Mouse (Mus musculus) kidney, postnatal 0 days (tissue): Measurements from ENCODE around the gene Krtap4-9. TPM values are rescaled to one million over a fixed set of nuclear protein-coding genes. Genes with fewer than 3 reads are reported as not detected.
"Not testable (repeated sequence)": the region's sequence is repeated elsewhere in the genome, so short reads cannot be mapped to it uniquely, and the experiment has no call there.

Experiments used
- ATAC-seq: fragments of 200-750 bp; cut with Nextera tagmentation; replicated peaks from 2 replicates; pipeline ENCODE4 v1.8.0; 2017; ENCODE audit warnings: low read depth, moderate number of reproducible peaks, moderate TSS enrichment, moderate library complexity; ENCODE audit not compliant: low FRiP score
- DNase-seq: peaks from one replicate; pipeline ENCODE4 v3.0.0-alpha.2; 2016; ENCODE audit warnings: low spot score
- H3K27ac ChIP-seq: fragments of 300-500 bp; sonication (generic); 2 replicates; pipeline ENCODE4 v1.5.1; 2014; ENCODE audit warnings: mild to moderate bottlenecking
- H3K27me3 ChIP-seq: fragments of 300-500 bp; sonication (generic); 2 replicates; pipeline ENCODE4 v1.6.1; 2014; ENCODE audit warnings: low read length, mixed read lengths; ENCODE audit not compliant: insufficient read depth
- H3K36me3 ChIP-seq: fragments of 300-500 bp; sonication (generic); 2 replicates; pipeline ENCODE4 v1.6.1; 2014; ENCODE audit warnings: low read length, mixed read lengths; ENCODE audit not compliant: insufficient read depth
- H3K4me1 ChIP-seq: fragments of 300-500 bp; sonication (generic); replicated peaks from 2 replicates; pipeline ENCODE4 v1.6.1; 2014; ENCODE audit warnings: antibody characterized with exemption, low read length, mixed read lengths; ENCODE audit not compliant: insufficient read depth
- H3K4me2 ChIP-seq: fragments of 300-500 bp; sonication (generic); 2 replicates; pipeline ENCODE4 v1.6.1; 2014; ENCODE audit warnings: mild to moderate bottlenecking, low read length, moderate library complexity, mixed read lengths
- H3K4me3 ChIP-seq: fragments of 300-500 bp; sonication (generic); replicated peaks from 2 replicates; pipeline ENCODE4 v1.5.1; 2014; ENCODE audit warnings: low read depth, low read length
- H3K9ac ChIP-seq: fragments of 300-500 bp; sonication (generic); 2 replicates; pipeline ENCODE4 v1.6.1; 2014; ENCODE audit warnings: low read depth, low read length
- H3K9me3 ChIP-seq: fragments of 300-500 bp; sonication (generic); replicated peaks from 2 replicates; pipeline ENCODE4 v1.6.1; 2016; ENCODE audit warnings: low read length, inconsistent platforms, mixed read lengths
- CTCF ChIP-seq: IDR thresholded peaks from 2 replicates; pipeline ENCODE4 v1.5.1; 2016; ENCODE audit warnings: antibody characterized with exemption, low read depth, mild to moderate bottlenecking, moderate library complexity
- WGBS: fragments of 180-500 bp; shearing (Covaris S2); extraction: QIAGEN DNeasy Blood & Tissue Kit; methylation state at CpG from one replicate; pipeline ENCODE4 v1.1.7; 2014; 5-methylcytosine and 5-hydroxymethylcytosine counted together
- polyA plus RNA-seq: library from polyadenylated mRNA; unstranded; fragments of >200 nt; fragmentation: Nextera tagmentation; extraction: Ambion mirVana; gene quantifications from 2 replicates; pipeline ENCODE4 v1.2.1, GENCODE M21; 2015

Krtap4-9 gene
- polyA plus RNA-seq, 1 experiment from 2014 or later, result not detected

GRCm38 (mm10) chr11:99793367-99793766 is 8.4 kb downstream of the Krtap4-9 start, which contains the start of gene Gm11596:
TSS of gene Gm11596 (minus strand) at chr11:99793467.
- WGBS, result 69% methylated on average over 2 of the region's 2 CpGs

GRCm38 (mm10) chr11:99798832-99799231 is 13.8 kb downstream of the Krtap4-9 start, which contains the start of gene Gm11569:
TSS of gene Gm11569 (minus strand) at chr11:99798932.
- WGBS, result no CpG with 5 or more reads among the region's 1 CpGs
- ATAC-seq, result not testable (repeated sequence)

More at GRCm38 (mm10) chr11:99793367-99793766, 8.4 kb downstream of the Krtap4-9 start, which contains the start of gene Gm11596:
- no peak for TF ChIP-seq CTCF
- H3K9ac ChIP-seq, result no peak within 1 kb of the TSS
- H3K4me1 ChIP-seq, result no peaks in the 10 kb centered on the region
- H3K36me3 ChIP-seq, result no peaks in the 10 kb centered on the region
- no peaks in the 10 kb centered on the region for H3K9me3 ChIP-seq
- DNase-seq (no peak), ATAC-seq (no peak)
- H3K4me3 ChIP-seq, result no peak within 1 kb of the TSS
- no peak within 1 kb of the TSS for H3K27ac ChIP-seq
- H3K27me3 ChIP-seq, result no peaks in the 10 kb centered on the region
- H3K4me2 ChIP-seq, result no peak within 1 kb of the TSS

DNA sequence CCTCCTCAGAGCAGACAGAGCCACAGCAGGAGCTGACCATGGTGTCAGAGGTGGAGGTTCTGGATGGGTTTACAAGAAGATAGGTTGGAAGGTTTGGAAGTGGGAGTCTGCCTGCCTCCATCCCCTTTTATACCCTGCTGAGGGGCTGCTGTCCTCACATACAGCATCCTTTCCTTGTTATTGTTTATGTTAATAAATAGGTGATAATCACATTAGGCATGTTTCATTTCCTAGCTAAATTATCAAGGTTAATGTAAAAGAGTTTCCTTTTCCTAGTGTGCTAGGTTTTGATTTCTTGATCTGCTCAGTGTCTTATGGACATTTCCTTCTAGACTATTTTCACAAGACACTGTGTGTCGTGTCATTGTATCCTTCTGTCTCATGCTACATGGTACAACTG is 19.3 kb downstream of the Krtap4-9 start, which contains the start of gene Gm11554:
Gene Gm11554 (minus strand): TSS at position 101 of the 400 bp plus-strand sequence.
- not testable (repeated sequence) for DNase-seq, H3K4me2 ChIP-seq, H3K4me3 ChIP-seq

More at GRCm38 (mm10) chr11:99798832-99799231, 13.8 kb downstream of the Krtap4-9 start, which contains the start of gene Gm11569:
- not testable (repeated sequence) for H3K4me1 ChIP-seq, H3K27ac ChIP-seq, H3K9me3 ChIP-seq, H3K4me3 ChIP-seq, H3K36me3 ChIP-seq, H3K9ac ChIP-seq, H3K27me3 ChIP-seq, DNase-seq, H3K4me2 ChIP-seq

GRCm38 (mm10) chr11:99809792-99810191 is 24.8 kb downstream of the Krtap4-9 start, which contains the start of gene Krtap4-13:
TSS of gene Krtap4-13 (minus strand) at chr11:99809892.
- not testable (repeated sequence) for H3K9me3 ChIP-seq, H3K27me3 ChIP-seq, H3K4me2 ChIP-seq, H3K27ac ChIP-seq, H3K36me3 ChIP-seq, H3K9ac ChIP-seq, H3K4me1 ChIP-seq, ATAC-seq, DNase-seq, H3K4me3 ChIP-seq

More for the DNA sequence above, 19.3 kb downstream of the Krtap4-9 start, which contains the start of gene Gm11554:
- not testable (repeated sequence) for H3K9me3 ChIP-seq, ATAC-seq, H3K27me3 ChIP-seq, H3K36me3 ChIP-seq, H3K27ac ChIP-seq, H3K4me1 ChIP-seq, H3K9ac ChIP-seq
- no CpG with 5 or more reads among the region's 1 CpGs for WGBS

- not testable (repeated sequence) for H3K4me2 ChIP-seq, ATAC-seq, H3K27me3 ChIP-seq, H3K9me3 ChIP-seq, H3K36me3 ChIP-seq, H3K9ac ChIP-seq, H3K4me1 ChIP-seq, H3K27ac ChIP-seq, H3K4me3 ChIP-seq, DNase-seq
- 82% methylated on average over 2 of the region's 2 CpGs for WGBS
Measured at GRCm38 (mm10) chr11:99815566-99815965, 30.6 kb downstream of the Krtap4-9 start, which contains the start of gene Gm11564. TSS of gene Gm11564 (minus strand) at chr11:99815666.

Other genes starting within 250 kb of the Krtap4-9 start
- not detected in 2 replicates for gene Krt40, start 242.0 kb upstream of the Krtap4-9 start, polyA plus RNA-seq
- gene Krtap3-3, start 234.3 kb upstream of the Krtap4-9 start, polyA plus RNA-seq, result not detected in 2 replicates
- not detected in 2 replicates for gene Krtap3-2, start 228.3 kb upstream of the Krtap4-9 start, polyA plus RNA-seq
- not detected in 2 replicates for gene Gm11939, start 225.7 kb upstream of the Krtap4-9 start, polyA plus RNA-seq
- not detected in 2 replicates for gene Krtap3-1, start 218.6 kb upstream of the Krtap4-9 start, polyA plus RNA-seq
- gene Krtap1-5, start 204.2 kb upstream of the Krtap4-9 start, polyA plus RNA-seq, result not detected in 2 replicates
- not detected in 2 replicates for gene Krtap1-4, start 201.5 kb upstream of the Krtap4-9 start, polyA plus RNA-seq
- gene Krtap1-3, start 193.9 kb upstream of the Krtap4-9 start, polyA plus RNA-seq, result not detected in 2 replicates
- not detected in 2 replicates for gene Krtap9-3, start 187.1 kb upstream of the Krtap4-9 start, polyA plus RNA-seq
- not detected in 2 replicates for gene Gm11938, start 181.9 kb upstream of the Krtap4-9 start, polyA plus RNA-seq
- not detected in 2 replicates for gene Gm11937, start 175.0 kb upstream of the Krtap4-9 start, polyA plus RNA-seq
- not detected in 2 replicates for gene Krtap2-4, start 170.4 kb upstream of the Krtap4-9 start, polyA plus RNA-seq
- gene Gm11562, start 164.8 kb upstream of the Krtap4-9 start, polyA plus RNA-seq, result not detected in 2 replicates
- not detected in 2 replicates for gene Krtap4-1, start 157.0 kb upstream of the Krtap4-9 start, polyA plus RNA-seq
- gene Krtap4-2, start 150.1 kb upstream of the Krtap4-9 start, polyA plus RNA-seq, result not detected in 2 replicates
- not detected in 2 replicates for gene Krtap4-7, start 141.1 kb upstream of the Krtap4-9 start, polyA plus RNA-seq
- gene Gm11555, start 135.0 kb upstream of the Krtap4-9 start, polyA plus RNA-seq, result not detected in 2 replicates
- gene Gm11563, start 126.2 kb upstream of the Krtap4-9 start, polyA plus RNA-seq, result not detected in 2 replicates
- gene Krtap4-6, start 119.2 kb upstream of the Krtap4-9 start, polyA plus RNA-seq, result not detected in 2 replicates
- not detected in 2 replicates for gene Gm14190, start 94.5 kb upstream of the Krtap4-9 start, polyA plus RNA-seq
- not detected in 2 replicates for gene Gm14180, start 50.9 kb upstream of the Krtap4-9 start, polyA plus RNA-seq
- not detected in 2 replicates for gene Gm11595, start 12.3 kb upstream of the Krtap4-9 start, polyA plus RNA-seq
- not detected in 2 replicates for gene Krtap4-8, start 4.5 kb upstream of the Krtap4-9 start, polyA plus RNA-seq
- not detected in 2 replicates for gene Gm11596, start 8.3 kb downstream of the Krtap4-9 start, polyA plus RNA-seq
- not detected in 2 replicates for gene Gm11569, start 13.7 kb downstream of the Krtap4-9 start, polyA plus RNA-seq
- gene Gm11554, start 19.2 kb downstream of the Krtap4-9 start, polyA plus RNA-seq, result not detected in 2 replicates
- not detected in 2 replicates for gene Krtap4-13, start 24.7 kb downstream of the Krtap4-9 start, polyA plus RNA-seq
- gene Gm11564, start 30.5 kb downstream of the Krtap4-9 start, polyA plus RNA-seq, result not detected in 2 replicates
- gene 2300003K06Rik, start 52.9 kb downstream of the Krtap4-9 start, polyA plus RNA-seq, result not detected in 2 replicates
- gene Krtap4-16, start 66.4 kb downstream of the Krtap4-9 start, polyA plus RNA-seq, result not detected in 2 replicates
- not detected in 2 replicates for gene Gm11568, start 72.7 kb downstream of the Krtap4-9 start, polyA plus RNA-seq
- not detected in 2 replicates for gene Gm11559, start 79.3 kb downstream of the Krtap4-9 start, polyA plus RNA-seq
- not detected in 2 replicates for gene Krtap9-1, start 88.2 kb downstream of the Krtap4-9 start, polyA plus RNA-seq
- not detected in 2 replicates for gene Gm11567, start 94.0 kb downstream of the Krtap4-9 start, polyA plus RNA-seq
- gene Krtap31-1, start 122.7 kb downstream of the Krtap4-9 start, polyA plus RNA-seq, result not detected in 2 replicates
- not detected in 2 replicates for gene Gm11565, start 129.6 kb downstream of the Krtap4-9 start, polyA plus RNA-seq
- not detected in 2 replicates for gene Krtap31-2, start 151.1 kb downstream of the Krtap4-9 start, polyA plus RNA-seq
- not detected in 2 replicates for gene Krtap9-5, start 163.3 kb downstream of the Krtap4-9 start, polyA plus RNA-seq
- gene Krtap29-1, start 193.9 kb downstream of the Krtap4-9 start, polyA plus RNA-seq, result not detected in 2 replicates
- gene Krtap16-1, start 201.4 kb downstream of the Krtap4-9 start, polyA plus RNA-seq, result not detected in 2 replicates
- not detected in 2 replicates for gene Krtap17-1, start 208.8 kb downstream of the Krtap4-9 start, polyA plus RNA-seq
- not detected in 2 replicates for gene Krt33a, start 231.0 kb downstream of the Krtap4-9 start, polyA plus RNA-seq
- not detected in 2 replicates for gene Krt33b, start 244.7 kb downstream of the Krtap4-9 start, polyA plus RNA-seq